7 mouse cellular contexts compared by ENCODE assay signal in the genomic region with DNA sequence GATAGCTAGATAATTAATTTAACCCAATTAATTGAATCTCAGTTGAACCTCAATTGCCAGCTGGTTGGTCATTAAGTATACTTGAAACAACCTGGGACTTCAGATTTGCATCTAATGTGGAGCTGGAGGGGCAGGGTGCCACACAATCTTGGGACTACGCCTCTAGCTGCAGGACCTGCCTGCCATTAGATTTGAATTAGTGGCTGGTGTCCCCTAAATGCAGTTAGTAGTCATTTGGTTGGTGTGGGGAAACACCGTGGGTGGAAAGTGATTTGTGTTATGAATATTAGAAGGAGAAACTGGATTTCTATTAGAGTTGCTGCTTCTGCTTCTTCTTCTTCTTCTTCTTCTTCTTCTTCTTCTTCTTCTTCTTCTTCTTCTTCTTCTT. TPM values are rescaled to one million over a fixed set of nuclear protein-coding genes. Genes with fewer than 3 reads are reported as not detected.
DNase-seq lines count a peak whose midpoint lies in the region; ATAC-seq and TF ChIP-seq lines count a peak whose summit lies in the region.

No protein-coding gene starts in this region.

- no peak for TF ChIP-seq EP300 in stomach, postnatal 0 days (optimal IDR thresholded peaks at IDR 0.05)

- no peak for TF ChIP-seq CTCF in stomach, postnatal 0 days (IDR thresholded peaks at IDR 0.05; ENCODE audit: low read depth)

- no peaks in the 10 kb centered on the region for H3K9me3 ChIP-seq in neural tube, embryonic 11.5 days (ENCODE audit: control insufficient read depth, low read length)
- no peaks in the 10 kb centered on the region for H3K9me3 ChIP-seq in embryonic facial prominence, embryonic 15.5 days (replicated peaks)
- H3K9me3 ChIP-seq in limb, embryonic 12.5 days, result no peaks in the 10 kb centered on the region
- no peaks in the 10 kb centered on the region for H3K9me3 ChIP-seq in stomach, postnatal 0 days (ENCODE audit: control insufficient read depth, low read length)

- no peak for DNase-seq in neural tube, embryonic 11.5 days (ENCODE audit: low spot score)
- DNase-seq in neural tube, embryonic 10.5 days (ENCODE audit: extremely low spot score, low spot score), result no peak
- no peak for DNase-seq in stomach, postnatal 0 days (ENCODE audit: low spot score)
- DNase-seq in right cerebral cortex, postnatal 14 days, result no peak
- DNase-seq in gastrocnemius, adult 8-10 months (ENCODE audit: low spot score in 2 of 2), result no peak

- H3K9ac ChIP-seq in neural tube, embryonic 11.5 days (ENCODE audit: low read length), result peak overlapping the region; percentile 80; the same call in 1 of the 2 replicates
- H3K9ac ChIP-seq in embryonic facial prominence, embryonic 15.5 days, result no peak overlapping the region
- no peak overlapping the region for H3K9ac ChIP-seq in limb, embryonic 12.5 days (replicated peaks)
- H3K9ac ChIP-seq in stomach, postnatal 0 days (ENCODE audit: low read length), result peak overlapping the region; percentile 92; the same call in 1 of the 2 replicates

- H3K4me1 ChIP-seq in neural tube, embryonic 11.5 days (ENCODE audit: control insufficient read depth, insufficient read depth, low read length), result no peaks in the 10 kb centered on the region
- H3K4me1 ChIP-seq in embryonic facial prominence, embryonic 15.5 days, result peaks cover 7% of the 10 kb centered on the region
- peaks cover 6% of the 10 kb centered on the region for H3K4me1 ChIP-seq in limb, embryonic 12.5 days (replicated peaks)
- H3K4me1 ChIP-seq in stomach, postnatal 0 days (replicated peaks; ENCODE audit: control insufficient read depth, insufficient read depth), result no peaks in the 10 kb centered on the region

- no peaks in the 10 kb centered on the region for H3K36me3 ChIP-seq in neural tube, embryonic 11.5 days (ENCODE audit: control insufficient read depth, insufficient read depth, low read length)
- H3K36me3 ChIP-seq in embryonic facial prominence, embryonic 15.5 days, result peaks cover 5% of the 10 kb centered on the region
- peaks cover 9% of the 10 kb centered on the region for H3K36me3 ChIP-seq in limb, embryonic 12.5 days
- no peaks in the 10 kb centered on the region for H3K36me3 ChIP-seq in stomach, postnatal 0 days (ENCODE audit: control insufficient read depth, insufficient read depth, low read length)

- no peaks in the 10 kb centered on the region for H3K27me3 ChIP-seq in neural tube, embryonic 11.5 days (ENCODE audit: control insufficient read depth, insufficient read depth, low read length)
- H3K27me3 ChIP-seq in embryonic facial prominence, embryonic 15.5 days, result no peaks in the 10 kb centered on the region
- H3K27me3 ChIP-seq in limb, embryonic 12.5 days, result no peaks in the 10 kb centered on the region; the same call in 1 of the 2 replicates
- H3K27me3 ChIP-seq in stomach, postnatal 0 days (ENCODE audit: control insufficient read depth, insufficient read depth, low read length), result no peaks in the 10 kb centered on the region

- H3K27ac ChIP-seq in neural tube, embryonic 11.5 days (ENCODE audit: low read depth, low read length), result no peak overlapping the region
- peak overlapping the region; percentile 91; the same call in 1 of the 2 replicates for H3K27ac ChIP-seq in embryonic facial prominence, embryonic 15.5 days (replicated peaks)
- H3K27ac ChIP-seq in limb, embryonic 12.5 days, result no peak overlapping the region; the same call in 1 of the 2 replicates
- 0 out of 2 replicates have a peak overlapping the region, but pooled peaks have one; percentile 88 for H3K27ac ChIP-seq in stomach, postnatal 0 days (replicated peaks)

- ATAC-seq in neural tube, embryonic 11.5 days (ENCODE audit: insufficient read depth, low FRiP score, low TSS enrichment), result no peak
- no peak for ATAC-seq in embryonic facial prominence, embryonic 15.5 days (ENCODE audit: insufficient number of reproducible peaks, low FRiP score, low TSS enrichment, low read depth)
- no peak for ATAC-seq in limb, embryonic 12.5 days (ENCODE audit: insufficient number of reproducible peaks, insufficient read depth, low FRiP score, low TSS enrichment, low read depth)
- no peak for ATAC-seq in stomach, postnatal 0 days (ENCODE audit: low FRiP score, low TSS enrichment)

- WGBS in neural tube, embryonic 11.5 days, result 81% methylated on average over 2 of the region's 2 CpGs
- WGBS in embryonic facial prominence, embryonic 15.5 days, result 93% methylated on average over 2 of the region's 2 CpGs
- 89% methylated on average over 2 of the region's 2 CpGs for WGBS in limb, embryonic 12.5 days
- 92% methylated on average over 2 of the region's 2 CpGs for WGBS in stomach, postnatal 0 days

- peak overlapping the region; percentile 80 for H3K4me3 ChIP-seq in neural tube, embryonic 11.5 days (ENCODE audit: low read depth, low read length)
- peak overlapping the region; percentile 89 for H3K4me3 ChIP-seq in embryonic facial prominence, embryonic 15.5 days (replicated peaks)
- peak overlapping the region; percentile 90 for H3K4me3 ChIP-seq in limb, embryonic 12.5 days (replicated peaks)
- peak overlapping the region; percentile 90 for H3K4me3 ChIP-seq in stomach, postnatal 0 days (ENCODE audit: low read depth, low read length)

- H3K4me2 ChIP-seq in neural tube, embryonic 11.5 days (ENCODE audit: low read depth), result peak overlapping the region; percentile 36
- peak overlapping the region; percentile 38 for H3K4me2 ChIP-seq in embryonic facial prominence, embryonic 15.5 days (replicated peaks)
- peak overlapping the region; percentile 62 for H3K4me2 ChIP-seq in limb, embryonic 12.5 days
- peak overlapping the region; percentile 56 for H3K4me2 ChIP-seq in stomach, postnatal 0 days (replicated peaks; ENCODE audit: low read depth)

RNA-seq across cellular contexts. Expression of a gene that starts 0.5 kb away (rescaled TPM):
- polyA plus RNA-seq in neural tube, embryonic 11.5 days (2014; fragmentation: Nextera tagmentation; extraction: Ambion mirVana), result 33.8 and 36.7 TPM in 2 replicates
- 21.7 and 23.6 TPM in 2 replicates for polyA plus RNA-seq in embryonic facial prominence, embryonic 15.5 days (2015; fragmentation: Nextera tagmentation; extraction: Ambion mirVana)
- polyA plus RNA-seq in limb, embryonic 12.5 days (2016; fragmentation: Nextera tagmentation; extraction: Ambion mirVana), result 30.1 and 33.7 TPM in 2 replicates
- polyA plus RNA-seq in stomach, postnatal 0 days (2015; fragmentation: Nextera tagmentation; extraction: Ambion mirVana), result 16.6 and 17.5 TPM in 2 replicates
- total RNA-seq in gastrocnemius, adult 8-10 months (2022), result 10 to 100 TPM; 53.7 to 70.8 (median 57.3) TPM

Comparison
In these comparisons a context has a peak if more than half of its experiments do, and no peak if none do; other contexts are left out.
1. H3K27ac ChIP-seq: peak in embryonic facial prominence, embryonic 15.5 days (single experiment) and stomach, postnatal 0 days (single experiment); none in neural tube, embryonic 11.5 days (single experiment) and limb, embryonic 12.5 days (single experiment).
2. H3K9ac ChIP-seq: peak in neural tube, embryonic 11.5 days (single experiment) and stomach, postnatal 0 days (single experiment); none in embryonic facial prominence, embryonic 15.5 days (single experiment) and limb, embryonic 12.5 days (single experiment).
3. Peak in every context shown above with its lines, with median percentiles within 50 percentile points of each other: H3K4me2 ChIP-seq and H3K4me3 ChIP-seq.